Mouse (Mus musculus) effector memory CD4-positive, alpha-beta T cell, adult 7 months (primary cell): ENCODE results near the gene Nt5e. TPM values are rescaled to one million over a fixed set of nuclear protein-coding genes. Genes with fewer than 3 reads are reported as not detected.

ENCODE experiments used
- polyA plus RNA-seq: library from polyadenylated mRNA; unstranded; fragments of 100-300 nt; shearing (Covaris generic); gene quantifications from one replicate; pipeline ENCODE4 v1.2.1, GENCODE M21; 2017

The Nt5e gene
- polyA plus RNA-seq = 90.1 TPM

DNA sequence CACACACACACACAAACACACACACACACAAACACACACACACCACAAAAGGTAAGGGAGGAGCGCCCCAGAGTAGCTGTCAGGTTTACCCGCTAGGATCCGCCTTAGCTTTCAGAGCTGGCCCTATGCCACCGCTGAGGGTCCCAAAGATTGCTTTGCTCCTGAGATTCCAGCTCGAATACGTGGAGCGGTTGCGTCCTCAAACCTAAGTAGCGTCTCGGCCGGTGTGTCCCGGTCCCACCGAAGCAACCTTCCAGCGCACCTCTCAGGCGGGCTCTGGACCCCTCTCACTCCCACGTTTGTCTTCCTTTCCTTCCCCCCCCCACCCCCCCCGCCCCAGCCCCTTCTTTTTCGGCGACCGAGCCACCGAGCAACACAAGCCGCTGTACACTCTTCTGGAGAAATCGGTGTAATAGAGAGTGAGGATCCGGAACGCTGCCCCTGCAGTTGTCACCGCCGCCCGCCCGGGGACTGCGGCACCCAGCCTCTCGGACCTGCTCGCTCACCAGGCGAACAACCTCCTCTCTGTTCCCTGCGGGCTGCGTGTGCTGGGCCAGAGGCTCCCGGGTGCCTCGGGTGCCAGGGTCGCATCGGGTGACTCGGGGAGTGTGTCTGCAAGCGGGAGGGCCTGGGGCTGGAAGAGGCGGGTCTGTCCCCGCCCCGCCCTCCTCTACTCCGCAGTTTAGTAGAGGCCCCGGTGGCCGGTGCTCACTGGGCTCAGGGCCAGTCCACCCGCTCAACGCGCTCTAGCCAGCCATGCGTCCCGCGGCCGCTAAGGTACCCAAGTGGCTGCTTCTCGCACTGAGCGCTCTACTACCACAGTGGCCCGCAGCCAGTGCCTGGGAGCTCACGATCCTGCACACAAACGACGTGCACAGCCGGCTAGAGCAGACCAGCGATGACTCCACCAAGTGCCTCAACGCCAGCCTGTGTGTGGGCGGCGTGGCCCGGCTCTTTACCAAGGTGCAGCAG is at the start of gene Nt5e:
Gene Nt5e, plus strand, starts transcription at position 268 of the 972 bp plus-strand sequence.

Other genes starting within 250 kb of the Nt5e start
- 35.2 TPM for gene Snx14, start 111.8 kb downstream of the Nt5e start, polyA plus RNA-seq
- not detected for gene Gm20537, start 129.4 kb downstream of the Nt5e start, polyA plus RNA-seq
- 94.7 TPM for gene Syncrip, start 155.4 kb downstream of the Nt5e start, polyA plus RNA-seq
- 23.2 TPM for gene Zfp949, start 220.8 kb downstream of the Nt5e start, polyA plus RNA-seq